Mouse (Mus musculus) liver, adult 2 months (tissue): ENCODE measurements around the gene Rdh19.

ENCODE experiments used
- CTCF ChIP-seq: fragments of 200-500 bp; IDR thresholded peaks from 2 replicates; pipeline ENCODE4 v1.5.1; 2011; ENCODE audit warnings: low read depth, low read length, control low read depth
- POLR2A ChIP-seq: fragments of 200-500 bp; IDR thresholded peaks from 2 replicates; pipeline ENCODE4 v1.6.1; 2011; ENCODE audit warnings: low read length, control low read depth; ENCODE audit not compliant: insufficient read depth; ENCODE audit errors: extremely low read depth

GRCm38 (mm10) chr10:127829121-127829520 lies 20.6 kb upstream of the Rdh19 start:
- TF ChIP-seq CTCF (no peak), POLR2A (no peak)
